Mouse (Mus musculus): ENCODE results near the gene Nudcd2. TPM values are rescaled to one million over a fixed set of nuclear protein-coding genes. Genes with fewer than 3 reads are reported as not detected.

The Nudcd2 gene
- polyA plus RNA-seq, 1 experiment from 2014 or later: 196 TPM

GRCm38 (mm10) chr11:40746361-40746760, 12.9 kb downstream of the Nudcd2 start:
- Histone ChIP-seq H3K27ac (ENCODE audit: low read depth, low read length) (no peak overlapping the region), H3K9me3 (ENCODE audit: control insufficient read depth, low read length) (no peaks in the 10 kb centered on the region), H3K4me2 (replicated peaks; ENCODE audit: low read depth, low read length) (no peak overlapping the region), H3K27me3 (ENCODE audit: control insufficient read depth, insufficient read depth, low read length) (no peaks in the 10 kb centered on the region), H3K4me3 (ENCODE audit: low read depth, low read length) (no peak overlapping the region), H3K36me3 (ENCODE audit: control insufficient read depth, insufficient read depth, low read length) (no peaks in the 10 kb centered on the region), H3K9ac (ENCODE audit: low read depth, low read length) (no peak overlapping the region), H3K4me1 (replicated peaks; ENCODE audit: control insufficient read depth, insufficient read depth, low read length) (no peaks in the 10 kb centered on the region)
- WGBS: 93% methylated on average over 12 of the region's 12 CpGs
- DNase-seq (ENCODE audit: low spot score) (no peak), ATAC-seq (ENCODE audit: low FRiP score) (no peak)

- Histone ChIP-seq H3K4me1 (replicated peaks; ENCODE audit: control insufficient read depth, insufficient read depth, low read length) (no peaks in the 10 kb centered on the region), H3K4me2 (replicated peaks; ENCODE audit: low read depth, low read length) (no peak overlapping the region), H3K4me3 (ENCODE audit: low read depth, low read length) (no peak overlapping the region), H3K9ac (ENCODE audit: low read depth, low read length) (no peak overlapping the region), H3K9me3 (ENCODE audit: control insufficient read depth, low read length) (no peaks in the 10 kb centered on the region), H3K27me3 (ENCODE audit: control insufficient read depth, insufficient read depth, low read length) (no peaks in the 10 kb centered on the region), H3K27ac (ENCODE audit: low read depth, low read length) (no peak overlapping the region), H3K36me3 (ENCODE audit: control insufficient read depth, insufficient read depth, low read length) (no peaks in the 10 kb centered on the region)
- 57% methylated on average over 2 of the region's 2 CpGs for WGBS
- ATAC-seq (ENCODE audit: low FRiP score) (no peak), DNase-seq (ENCODE audit: low spot score) (no peak)
Observed at GRCm38 (mm10) chr11:40747716-40748115, 14.2 kb downstream of the Nudcd2 start.

- Histone ChIP-seq H3K36me3 (ENCODE audit: control insufficient read depth, insufficient read depth, low read length) (no peaks in the 10 kb centered on the region), H3K27ac (ENCODE audit: low read depth, low read length) (no peak overlapping the region), H3K27me3 (ENCODE audit: control insufficient read depth, insufficient read depth, low read length) (no peaks in the 10 kb centered on the region), H3K9me3 (ENCODE audit: control insufficient read depth, low read length) (no peaks in the 10 kb centered on the region), H3K4me3 (ENCODE audit: low read depth, low read length) (no peak overlapping the region), H3K9ac (ENCODE audit: low read depth, low read length) (no peak overlapping the region), H3K4me2 (replicated peaks; ENCODE audit: low read depth, low read length) (no peak overlapping the region), H3K4me1 (replicated peaks; ENCODE audit: control insufficient read depth, insufficient read depth, low read length) (no peaks in the 10 kb centered on the region)
- DNase-seq (ENCODE audit: low spot score) (no peak), ATAC-seq (ENCODE audit: low FRiP score) (no peak)
- 86% methylated on average over 6 of the region's 6 CpGs for WGBS
Observed at GRCm38 (mm10) chr11:40753836-40754235, 20.4 kb downstream of the Nudcd2 start.

GRCm38 (mm10) chr11:40754664-40755107, 21.2 kb downstream of the Nudcd2 start:
- H3K9me3 ChIP-seq (ENCODE audit: control insufficient read depth, low read length): no peaks in the 10 kb centered on the region
- peak overlapping the region; percentile 39; the same call in 1 of the 2 replicates for H3K27ac ChIP-seq (ENCODE audit: low read depth, low read length)
- H3K36me3 ChIP-seq (ENCODE audit: control insufficient read depth, insufficient read depth, low read length): no peaks in the 10 kb centered on the region
- ATAC-seq (ENCODE audit: low FRiP score): no peak
- H3K4me1 ChIP-seq (replicated peaks; ENCODE audit: control insufficient read depth, insufficient read depth, low read length): no peaks in the 10 kb centered on the region
- peak overlapping the region; percentile 67 for H3K4me2 ChIP-seq (replicated peaks; ENCODE audit: low read depth, low read length)
- H3K4me3 ChIP-seq (ENCODE audit: low read depth, low read length): peak overlapping the region; percentile 74
- no peak for DNase-seq (ENCODE audit: low spot score)
- 3% methylated on average over 19 of the region's 19 CpGs for WGBS
- no peaks in the 10 kb centered on the region for H3K27me3 ChIP-seq (ENCODE audit: control insufficient read depth, insufficient read depth, low read length)
- H3K9ac ChIP-seq (ENCODE audit: low read depth, low read length): peak overlapping the region; percentile 78

GRCm38 (mm10) chr11:40755109-40755627, 21.7 kb downstream of the Nudcd2 start, which contains the start of gene Ccng1:
Gene Ccng1 (minus strand): TSS chr11:40755311.
- H3K4me2 ChIP-seq (replicated peaks; ENCODE audit: low read depth, low read length): peak within 1 kb of the TSS; percentile 67
- peak within 1 kb of the TSS; percentile 78 for H3K9ac ChIP-seq (ENCODE audit: low read depth, low read length)
- H3K4me3 ChIP-seq (ENCODE audit: low read depth, low read length): peak within 1 kb of the TSS; percentile 74
- no peaks in the 10 kb centered on the region for H3K9me3 ChIP-seq (ENCODE audit: control insufficient read depth, low read length)
- H3K27ac ChIP-seq (ENCODE audit: low read depth, low read length): peak within 1 kb of the TSS; percentile 39; the same call in 1 of the 2 replicates
- H3K27me3 ChIP-seq (ENCODE audit: control insufficient read depth, insufficient read depth, low read length): no peaks in the 10 kb centered on the region
- H3K4me1 ChIP-seq (replicated peaks; ENCODE audit: control insufficient read depth, insufficient read depth, low read length): no peaks in the 10 kb centered on the region
- DNase-seq (ENCODE audit: low spot score) (peak; percentile 91), ATAC-seq (ENCODE audit: low FRiP score) (peak; percentile 99)
- WGBS: under 1% methylated on average over 25 of the region's 25 CpGs
- H3K36me3 ChIP-seq (ENCODE audit: control insufficient read depth, insufficient read depth, low read length): no peaks in the 10 kb centered on the region

GRCm38 (mm10) chr11:40755968-40756367, 22.5 kb downstream of the Nudcd2 start:
- Histone ChIP-seq H3K9me3 (ENCODE audit: control insufficient read depth, low read length) (no peaks in the 10 kb centered on the region), H3K27me3 (ENCODE audit: control insufficient read depth, insufficient read depth, low read length) (no peaks in the 10 kb centered on the region), H3K4me2 (replicated peaks; ENCODE audit: low read depth, low read length) (no peak overlapping the region), H3K4me3 (ENCODE audit: low read depth, low read length) (no peak overlapping the region), H3K27ac (ENCODE audit: low read depth, low read length) (no peak overlapping the region), H3K36me3 (ENCODE audit: control insufficient read depth, insufficient read depth, low read length) (no peaks in the 10 kb centered on the region), H3K4me1 (replicated peaks; ENCODE audit: control insufficient read depth, insufficient read depth, low read length) (no peaks in the 10 kb centered on the region), H3K9ac (ENCODE audit: low read depth, low read length) (no peak overlapping the region)
- no peak for DNase-seq (ENCODE audit: low spot score)
- no peak for ATAC-seq (ENCODE audit: low FRiP score)
- WGBS: 94% methylated on average over 8 of the region's 8 CpGs

- Histone ChIP-seq H3K9me3 (ENCODE audit: control insufficient read depth, low read length) (no peaks in the 10 kb centered on the region), H3K4me1 (replicated peaks; ENCODE audit: control insufficient read depth, insufficient read depth, low read length) (no peaks in the 10 kb centered on the region), H3K4me3 (ENCODE audit: low read depth, low read length) (no peak overlapping the region), H3K36me3 (ENCODE audit: control insufficient read depth, insufficient read depth, low read length) (no peaks in the 10 kb centered on the region), H3K9ac (ENCODE audit: low read depth, low read length) (no peak overlapping the region), H3K27me3 (ENCODE audit: control insufficient read depth, insufficient read depth, low read length) (no peaks in the 10 kb centered on the region), H3K27ac (ENCODE audit: low read depth, low read length) (no peak overlapping the region), H3K4me2 (replicated peaks; ENCODE audit: low read depth, low read length) (no peak overlapping the region)
- WGBS: 83% methylated on average over 8 of the region's 8 CpGs
- DNase-seq (ENCODE audit: low spot score) (no peak), ATAC-seq (ENCODE audit: low FRiP score) (no peak)
Observed at GRCm38 (mm10) chr11:40759896-40760295, 26.4 kb downstream of the Nudcd2 start.

GRCm38 (mm10) chr11:40763395-40763794, 29.9 kb downstream of the Nudcd2 start:
- Histone ChIP-seq H3K9me3 (ENCODE audit: control insufficient read depth, low read length) (no peaks in the 10 kb centered on the region), H3K4me3 (ENCODE audit: low read depth, low read length) (no peak overlapping the region)
- DNase-seq (ENCODE audit: low spot score): peak; percentile 25

GRCm38 (mm10) chr11:40764690-40765089, 31.2 kb downstream of the Nudcd2 start:
- ATAC-seq (ENCODE audit: low FRiP score): no peak
- Histone ChIP-seq H3K4me3 (ENCODE audit: low read depth, low read length) (no peak overlapping the region), H3K27ac (ENCODE audit: low read depth, low read length) (no peak overlapping the region), H3K27me3 (ENCODE audit: control insufficient read depth, insufficient read depth, low read length) (no peaks in the 10 kb centered on the region), H3K36me3 (ENCODE audit: control insufficient read depth, insufficient read depth, low read length) (no peaks in the 10 kb centered on the region), H3K9me3 (ENCODE audit: control insufficient read depth, low read length) (no peaks in the 10 kb centered on the region), H3K9ac (ENCODE audit: low read depth, low read length) (no peak overlapping the region), H3K4me1 (replicated peaks; ENCODE audit: control insufficient read depth, insufficient read depth, low read length) (no peaks in the 10 kb centered on the region), H3K4me2 (replicated peaks; ENCODE audit: low read depth, low read length) (no peak overlapping the region)
- WGBS: 88% methylated on average over 4 of the region's 4 CpGs
- no peak for DNase-seq (ENCODE audit: low spot score)

More at GRCm38 (mm10) chr11:40763395-40763794, 29.9 kb downstream of the Nudcd2 start:
- Histone ChIP-seq H3K4me2 (replicated peaks; ENCODE audit: low read depth, low read length) (no peak overlapping the region), H3K27ac (ENCODE audit: low read depth, low read length) (no peak overlapping the region), H3K9ac (ENCODE audit: low read depth, low read length) (no peak overlapping the region), H3K27me3 (ENCODE audit: control insufficient read depth, insufficient read depth, low read length) (no peaks in the 10 kb centered on the region), H3K4me1 (replicated peaks; ENCODE audit: control insufficient read depth, insufficient read depth, low read length) (no peaks in the 10 kb centered on the region), H3K36me3 (ENCODE audit: control insufficient read depth, insufficient read depth, low read length) (no peaks in the 10 kb centered on the region)
- WGBS: 38% methylated on average over 2 of the region's 2 CpGs
- no peak for ATAC-seq (ENCODE audit: low FRiP score)

Data from hindbrain, embryonic 11.5 days (tissue).